Mouse (Mus musculus) liver, embryonic 14.5 days (tissue): ENCODE results near the gene Macrod1.

ENCODE experiments used
- CTCF ChIP-seq: IDR thresholded peaks from 2 replicates; pipeline ENCODE4 v1.5.1; 2016; ENCODE audit warnings: antibody characterized with exemption, low read depth, control low read depth
- EP300 ChIP-seq: IDR thresholded peaks from 2 replicates; pipeline ENCODE4 v1.6.1; 2016; ENCODE audit warnings: antibody characterized with exemption, low read depth

GRCm38 (mm10) chr19:7214484-7214883 is 157.9 kb downstream of the Macrod1 start:
- TF ChIP-seq EP300 (no peak), CTCF (no peak)
